Mouse (Mus musculus): Measurements from ENCODE around the gene Sepsecs. TPM values are rescaled to one million over a fixed set of nuclear protein-coding genes. Genes with fewer than 3 reads are reported as not detected.

Sepsecs gene
- polyA plus RNA-seq, 1 experiment, result 12.9 TPM

- DNase-seq (ENCODE audit: extremely low spot score in 1 of 2, low spot score in 1 of 2), result no peak
Observed at GRCm38 (mm10) chr5:52612776-52613175, 56.7 kb downstream of the Sepsecs start.

GRCm38 (mm10) chr5:52611315-52611895 is 58.1 kb downstream of the Sepsecs start:
- DNase-seq (ENCODE audit: extremely low spot score in 1 of 2, low spot score in 1 of 2), result no peak

GRCm38 (mm10) chr5:52610306-52610705 is 59.2 kb downstream of the Sepsecs start:
- no peak for DNase-seq (ENCODE audit: extremely low spot score in 1 of 2, low spot score in 1 of 2)

GRCm38 (mm10) chr5:52609672-52610071 is 59.8 kb downstream of the Sepsecs start:
- no peak for DNase-seq (ENCODE audit: extremely low spot score in 1 of 2, low spot score in 1 of 2)

GRCm38 (mm10) chr5:52604582-52605041 is 64.9 kb downstream of the Sepsecs start:
- no peak for DNase-seq (ENCODE audit: extremely low spot score in 1 of 2, low spot score in 1 of 2)

GRCm38 (mm10) chr5:52590612-52591011 is 78.9 kb downstream of the Sepsecs start:
- DNase-seq (ENCODE audit: extremely low spot score in 1 of 2, low spot score in 1 of 2), result no peak

Other genes with a start within 250 kb of the Sepsecs start
- gene Ccdc149, start 198.2 kb downstream of the Sepsecs start, polyA plus RNA-seq (2012; rRNA removed), result 32.8 and 41.8 TPM in 2 replicates
- 21.3 and 22.5 TPM in 2 replicates for gene Lgi2, start 103.2 kb downstream of the Sepsecs start, polyA plus RNA-seq (2012; rRNA removed)
- 2.1 and 3.0 TPM in 2 replicates for gene Pi4k2b, start 71.9 kb upstream of the Sepsecs start, polyA plus RNA-seq (2012; rRNA removed)
- 12.3 and 12.4 TPM in 2 replicates for gene Zcchc4, start 105.7 kb upstream of the Sepsecs start, polyA plus RNA-seq (2012; rRNA removed)
- gene Anapc4, start 164.3 kb upstream of the Sepsecs start, polyA plus RNA-seq (2012; rRNA removed), result 115 and 118 TPM in 2 replicates